ENCODE assay signal across 18 mouse cellular contexts in genomic region chr5:107082011-107082410, GRCm38 (mm10).
DNase-seq lines count a peak whose midpoint lies in the region; ATAC-seq and TF ChIP-seq lines count a peak whose summit lies in the region.
"Had no signal": no experiment of that assay in that cellular context is flagged by ENCODE, and none has a peak within 500 bp of the region (broad histone marks: within the 10 kb centered on the region; RNA-seq: fewer than 3 reads in every experiment).

No protein-coding gene starts in this region.

- TF ChIP-seq CTCF in lung, postnatal 0 days (IDR thresholded peaks at IDR 0.05) = no peak

- ATAC-seq in lung, postnatal 0 days = no peak
- ATAC-seq: activated CD4-positive, CD25-positive, alpha-beta regulatory T cell, adult 4 months; forebrain, embryonic 15.5 days; Patski had no signal

- intact Hi-C loops in heart, postnatal 36 days (cut with DNase I) = no loop called here

- no peaks in the 10 kb centered on the region for H3K9me3 ChIP-seq in heart, embryonic 10.5 days
- H3K9me3 ChIP-seq in lung, postnatal 0 days (ENCODE audit: low read length) = no peaks in the 10 kb centered on the region
- H3K9me3 ChIP-seq: forebrain, embryonic 15.5 days; heart, embryonic 15.5 days; hindbrain, embryonic 15.5 days had no signal

- H3K4me3 ChIP-seq in heart, embryonic 10.5 days = no peak overlapping the region
- H3K4me3 ChIP-seq in lung, postnatal 0 days (ENCODE audit: low read depth, low read length) = no peak overlapping the region
- H3K4me3 ChIP-seq: forebrain, embryonic 15.5 days; heart, embryonic 15.5 days; hindbrain, embryonic 15.5 days had no signal

- DNase-seq in heart, embryonic 10.5 days (ENCODE audit: low spot score) = no peak
- DNase-seq in heart, postnatal 36 days = no peak
- DNase-seq in kidney, adult 9 months = peak; percentile 56
- no peak for DNase-seq in kidney, postnatal 14 days
- no peak for DNase-seq in lung, postnatal 0 days (ENCODE audit: low spot score)
- no peak for DNase-seq in lung, postnatal 4 days
- DNase-seq in layer of hippocampus, postnatal 36 days = no peak
- DNase-seq: adrenal gland, adult 8-10 months; adrenal gland, postnatal 36 days; cerebellum, adult 2 months; cerebellum, postnatal 10 days; gastrocnemius, postnatal 36 days had no signal

- no peak overlapping the region for H3K9ac ChIP-seq in lung, postnatal 0 days (replicated peaks; ENCODE audit: low read depth)
- H3K9ac ChIP-seq: forebrain, embryonic 15.5 days; heart, embryonic 15.5 days; hindbrain, embryonic 15.5 days had no signal

- H3K36me3 ChIP-seq in heart, embryonic 10.5 days = no peaks in the 10 kb centered on the region
- no peaks in the 10 kb centered on the region for H3K36me3 ChIP-seq in lung, postnatal 0 days (ENCODE audit: insufficient read depth, low read length)
- H3K36me3 ChIP-seq: forebrain, embryonic 15.5 days; heart, embryonic 15.5 days; hindbrain, embryonic 15.5 days had no signal

- peaks cover 29% of the 10 kb centered on the region for H3K4me1 ChIP-seq in heart, embryonic 10.5 days
- H3K4me1 ChIP-seq in lung, postnatal 0 days (ENCODE audit: insufficient read depth, low read depth, low read length) = peaks cover 13% of the 10 kb centered on the region; the same call in 1 of the 2 replicates

- TF ChIP-seq EP300 in lung, postnatal 0 days (IDR thresholded peaks at IDR 0.05) = no peak

- 71% methylated on average over 3 of the region's 3 CpGs for WGBS in heart, embryonic 10.5 days
- 53% methylated on average over 3 of the region's 3 CpGs for whole genome bisulfite sequencing in lung, postnatal 0 days

- H3K27me3 ChIP-seq in heart, embryonic 10.5 days (ENCODE audit: insufficient read depth, poor library complexity, severe bottlenecking) = no peaks in the 10 kb centered on the region
- no peaks in the 10 kb centered on the region for H3K27me3 ChIP-seq in lung, postnatal 0 days (replicated peaks; ENCODE audit: insufficient read depth, low read length)
- H3K27me3 ChIP-seq: CH12.LX; heart, embryonic 15.5 days; hindbrain, embryonic 15.5 days; Patski had no signal

- no peak overlapping the region for H3K4me2 ChIP-seq in lung, postnatal 0 days (replicated peaks; ENCODE audit: low read depth, low read length)
- H3K4me2 ChIP-seq: forebrain, embryonic 15.5 days; heart, embryonic 15.5 days; hindbrain, embryonic 15.5 days had no signal

- H3K27ac ChIP-seq in heart, embryonic 10.5 days = peak overlapping the region; percentile 47; the same call in 1 of the 2 replicates
- 0 out of 2 replicates have a peak overlapping the region, but pooled peaks have one; percentile 20 for H3K27ac ChIP-seq in lung, postnatal 0 days (ENCODE audit: low read length)
- H3K27ac ChIP-seq: forebrain, embryonic 15.5 days; hindbrain, embryonic 15.5 days had no signal
